Mouse (Mus musculus): ENCODE data around the gene Gpbp1l1. TPM values are rescaled to one million over a fixed set of nuclear protein-coding genes. Genes with fewer than 3 reads are reported as not detected.

The Gpbp1l1 gene
- polyA plus RNA-seq, 1 experiment from 2014 or later: 38.1 TPM

DNA sequence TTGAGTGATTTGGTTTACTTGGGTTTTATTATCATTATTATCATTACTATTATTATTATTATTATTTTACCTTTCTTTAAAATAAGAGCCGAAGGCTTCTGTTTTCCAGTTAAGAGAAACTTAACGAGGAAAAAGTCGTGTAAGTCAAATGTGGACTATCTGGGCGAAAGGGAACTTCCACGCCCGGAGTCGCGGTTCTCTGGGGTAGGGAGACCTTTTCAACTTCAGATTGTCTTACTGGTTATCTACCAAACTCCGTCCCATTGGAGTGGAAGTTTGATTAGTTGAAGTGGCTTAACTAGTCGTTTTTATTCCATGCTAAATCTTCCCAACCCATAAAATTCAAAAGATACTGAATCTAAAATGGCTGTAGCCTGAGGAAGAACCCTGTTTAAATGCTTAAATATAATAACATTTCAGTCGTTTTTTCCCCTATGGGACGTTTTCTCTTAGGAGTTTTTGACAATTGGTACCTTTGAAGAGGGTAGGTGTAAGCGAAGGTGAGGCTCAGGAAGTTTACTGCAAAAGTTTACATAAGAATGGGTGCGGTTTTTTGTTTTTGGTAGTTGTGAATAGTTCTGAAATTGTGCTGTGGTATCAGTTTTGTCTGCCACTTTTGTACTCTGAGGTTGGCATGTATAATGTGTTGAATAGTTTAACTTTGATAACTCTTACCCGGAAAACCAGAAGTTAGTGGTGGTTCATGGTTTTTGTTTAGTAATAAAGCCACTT is 859 bp downstream of the Gpbp1l1 start:
- peak overlapping the region; percentile 81 for H3K4me2 ChIP-seq (ENCODE audit: low read depth, low read length, severe bottlenecking)
- WGBS: 5% methylated on average over 15 of the region's 15 CpGs
- no peaks in the 10 kb centered on the region for H3K4me1 ChIP-seq (replicated peaks; ENCODE audit: control insufficient read depth, insufficient read depth, low read length)
- no peaks in the 10 kb centered on the region for H3K36me3 ChIP-seq (ENCODE audit: control insufficient read depth, insufficient read depth, low read length)
- H3K9me3 ChIP-seq (ENCODE audit: control insufficient read depth, low read length): no peaks in the 10 kb centered on the region
- H3K27ac ChIP-seq (ENCODE audit: low read depth, low read length): no peak overlapping the region
- H3K27me3 ChIP-seq (ENCODE audit: control insufficient read depth, insufficient read depth, low read length): no peaks in the 10 kb centered on the region
- no peak for ATAC-seq (replicated peaks; ENCODE audit: low FRiP score)
- peak overlapping the region; percentile 85 for H3K9ac ChIP-seq (ENCODE audit: low read length)
- H3K4me3 ChIP-seq (ENCODE audit: low read depth, low read length): peak overlapping the region; percentile 91
- no peak for DNase-seq (ENCODE audit: low spot score)

DNA sequence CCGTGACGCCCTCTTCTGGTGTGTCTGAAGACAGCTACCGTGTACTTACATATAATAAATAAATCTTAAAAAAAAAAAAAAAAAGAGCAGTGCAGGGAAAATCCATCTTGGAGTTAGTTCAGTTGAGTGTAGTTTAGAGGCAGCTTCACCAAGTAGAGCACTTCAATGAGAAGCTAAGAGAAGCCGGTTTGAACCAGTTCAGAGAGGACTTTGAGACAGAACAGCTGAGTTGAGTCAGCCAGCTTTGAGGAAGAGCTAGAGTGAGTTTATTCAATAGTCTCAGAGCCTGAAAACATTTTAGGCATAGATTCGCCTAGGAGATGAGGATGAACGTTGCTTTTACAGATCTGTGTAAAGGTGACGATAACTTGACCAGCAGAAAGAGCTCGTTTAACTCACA is 38.3 kb downstream of the Gpbp1l1 start:
- H3K9ac ChIP-seq (ENCODE audit: low read length): no peak overlapping the region
- no peak for ATAC-seq (replicated peaks; ENCODE audit: low FRiP score)
- H3K36me3 ChIP-seq (ENCODE audit: control insufficient read depth, insufficient read depth, low read length): peaks cover 4% of the 10 kb centered on the region; the same call in 1 of the 2 replicates

DNA sequence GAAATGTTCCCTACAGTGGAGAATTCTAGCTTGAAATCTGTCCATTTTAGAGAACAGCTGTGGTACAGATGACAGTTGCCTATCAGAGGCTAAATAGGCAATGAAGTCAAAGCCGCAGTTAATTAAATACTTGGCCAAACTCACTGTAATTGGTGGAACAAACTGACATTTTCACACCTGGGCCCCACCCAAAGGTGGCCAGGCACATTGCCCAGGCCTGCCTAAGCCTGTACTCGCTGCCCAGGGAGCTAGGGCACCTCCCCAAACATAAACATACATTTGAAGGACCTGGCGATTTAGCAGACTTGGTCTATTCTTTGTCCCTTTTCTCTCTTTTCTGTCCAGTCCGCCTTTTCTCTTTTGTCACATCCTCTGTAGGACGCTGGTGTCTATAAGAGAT is 38.9 kb downstream of the Gpbp1l1 start, which contains the start of gene Ccdc17:
Gene Ccdc17, plus strand, starts transcription at position 276 of the 400 bp plus-strand sequence.
- WGBS: 27% methylated on average over 5 of the region's 5 CpGs
- Histone ChIP-seq H3K9ac (ENCODE audit: low read length) (peak within 1 kb of the TSS; percentile 60), H3K27ac (ENCODE audit: low read depth, low read length) (peak within 1 kb of the TSS; percentile 9; the same call in 1 of the 2 replicates)

More for the DNA sequence above, 38.3 kb downstream of the Gpbp1l1 start:
- no peak for DNase-seq (ENCODE audit: low spot score)
- H3K27ac ChIP-seq (ENCODE audit: low read depth, low read length): no peak overlapping the region
- no peaks in the 10 kb centered on the region; the same call in 1 of the 2 replicates for H3K4me1 ChIP-seq (replicated peaks; ENCODE audit: control insufficient read depth, insufficient read depth, low read length)
- 82% methylated on average over 8 of the region's 8 CpGs for WGBS
- H3K27me3 ChIP-seq (ENCODE audit: control insufficient read depth, insufficient read depth, low read length): no peaks in the 10 kb centered on the region
- no peak overlapping the region for H3K4me3 ChIP-seq (ENCODE audit: low read depth, low read length)
- H3K9me3 ChIP-seq (ENCODE audit: control insufficient read depth, low read length): no peaks in the 10 kb centered on the region
- H3K4me2 ChIP-seq (ENCODE audit: low read depth, low read length, severe bottlenecking): no peak overlapping the region

DNA sequence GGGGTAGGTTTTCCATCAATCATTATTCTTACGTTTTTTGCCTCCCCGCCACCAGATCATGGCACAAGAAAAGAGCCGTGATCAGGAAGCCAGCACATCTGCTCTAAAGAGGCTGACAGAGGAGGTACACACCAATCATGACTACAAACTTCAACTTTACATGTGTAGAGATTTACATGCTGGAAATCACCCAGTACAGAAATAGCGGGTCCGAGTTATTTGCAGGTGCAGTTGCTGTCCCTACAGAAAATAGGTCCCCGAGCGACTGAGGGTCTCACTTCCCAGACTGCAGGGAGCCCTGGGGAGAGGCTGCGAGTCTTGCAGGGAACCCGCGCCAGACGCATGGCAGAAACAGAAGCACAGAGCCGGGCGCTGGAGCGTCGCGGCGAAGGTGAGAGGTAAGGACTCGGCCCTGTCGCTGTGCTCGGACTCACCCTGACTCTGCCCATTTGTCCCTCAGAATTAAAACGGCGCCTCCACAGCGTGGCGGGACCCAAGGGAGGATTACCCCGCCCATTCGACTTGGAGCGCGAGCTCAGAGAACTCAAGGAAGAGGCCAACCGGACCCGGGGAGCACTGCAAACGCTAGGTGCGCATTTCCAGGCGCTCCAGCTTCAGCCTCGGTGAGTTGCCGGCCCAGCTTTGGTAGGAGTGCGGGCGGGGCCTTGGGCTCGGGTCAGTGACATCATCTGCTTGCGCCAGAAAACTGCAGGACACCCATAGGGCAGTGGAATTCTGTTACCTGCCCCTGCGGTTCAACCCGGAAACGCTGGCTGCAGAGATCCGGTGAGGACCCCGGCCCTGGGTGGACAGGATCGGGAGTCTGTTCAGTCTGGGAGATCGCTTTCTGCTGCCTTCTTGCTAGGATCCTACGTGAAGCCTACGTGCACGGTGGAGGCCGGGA is 39.8 kb downstream of the Gpbp1l1 start:
- ATAC-seq (replicated peaks; ENCODE audit: low FRiP score) (peak; percentile 93), DNase-seq (ENCODE audit: low spot score) (peak; percentile 92)
- H3K9me3 ChIP-seq (ENCODE audit: control insufficient read depth, low read length): no peaks in the 10 kb centered on the region
- H3K4me3 ChIP-seq (ENCODE audit: low read depth, low read length): peak overlapping the region; percentile 48
- H3K9ac ChIP-seq (ENCODE audit: low read length): peak overlapping the region; percentile 60
- H3K27me3 ChIP-seq (ENCODE audit: control insufficient read depth, insufficient read depth, low read length): no peaks in the 10 kb centered on the region
- under 1% methylated on average over 50 of the region's 50 CpGs for WGBS
- H3K27ac ChIP-seq (ENCODE audit: low read depth, low read length): peak overlapping the region; percentile 54; the same call in 1 of the 2 replicates
- H3K36me3 ChIP-seq (ENCODE audit: control insufficient read depth, insufficient read depth, low read length): peaks cover 13% of the 10 kb centered on the region
- peak overlapping the region; percentile 70 for H3K4me2 ChIP-seq (ENCODE audit: low read depth, low read length, severe bottlenecking)
- no peaks in the 10 kb centered on the region; the same call in 1 of the 2 replicates for H3K4me1 ChIP-seq (replicated peaks; ENCODE audit: control insufficient read depth, insufficient read depth, low read length)

More for the DNA sequence above, 38.9 kb downstream of the Gpbp1l1 start, which contains the start of gene Ccdc17:
- H3K27me3 ChIP-seq (ENCODE audit: control insufficient read depth, insufficient read depth, low read length): no peaks in the 10 kb centered on the region
- peak within 1 kb of the TSS; percentile 70 for H3K4me2 ChIP-seq (ENCODE audit: low read depth, low read length, severe bottlenecking)
- peak within 1 kb of the TSS; percentile 48 for H3K4me3 ChIP-seq (ENCODE audit: low read depth, low read length)
- no peak for DNase-seq (ENCODE audit: low spot score)
- H3K36me3 ChIP-seq (ENCODE audit: control insufficient read depth, insufficient read depth, low read length): peaks cover 6% of the 10 kb centered on the region; the same call in 1 of the 2 replicates
- no peaks in the 10 kb centered on the region for H3K9me3 ChIP-seq (ENCODE audit: control insufficient read depth, low read length)
- ATAC-seq (replicated peaks; ENCODE audit: low FRiP score): no peak
- H3K4me1 ChIP-seq (replicated peaks; ENCODE audit: control insufficient read depth, insufficient read depth, low read length): no peaks in the 10 kb centered on the region; the same call in 1 of the 2 replicates

- no peaks in the 10 kb centered on the region for H3K9me3 ChIP-seq (ENCODE audit: control insufficient read depth, low read length)
- H3K4me2 ChIP-seq (ENCODE audit: low read depth, low read length, severe bottlenecking): no peak overlapping the region
- H3K4me1 ChIP-seq (replicated peaks; ENCODE audit: control insufficient read depth, insufficient read depth, low read length): no peaks in the 10 kb centered on the region
- H3K27ac ChIP-seq (ENCODE audit: low read depth, low read length): no peak overlapping the region
- no peak overlapping the region for H3K4me3 ChIP-seq (ENCODE audit: low read depth, low read length)
- ATAC-seq (replicated peaks; ENCODE audit: low FRiP score) (no peak), DNase-seq (ENCODE audit: low spot score) (no peak)
- H3K27me3 ChIP-seq (ENCODE audit: control insufficient read depth, insufficient read depth, low read length): no peaks in the 10 kb centered on the region
- peaks cover 11% of the 10 kb centered on the region for H3K36me3 ChIP-seq (ENCODE audit: control insufficient read depth, insufficient read depth, low read length)
- H3K9ac ChIP-seq (ENCODE audit: low read length): no peak overlapping the region
- WGBS: 94% methylated on average over 2 of the region's 2 CpGs
These were observed 55.2 kb downstream of the Gpbp1l1 start for GRCm38 (mm10) chr4:116612621-116613020.

- peaks cover 16% of the 10 kb centered on the region for H3K36me3 ChIP-seq (ENCODE audit: control insufficient read depth, insufficient read depth, low read length)
- H3K4me1 ChIP-seq (replicated peaks; ENCODE audit: control insufficient read depth, insufficient read depth, low read length): no peaks in the 10 kb centered on the region
- no peak overlapping the region for H3K27ac ChIP-seq (ENCODE audit: low read depth, low read length)
- no peak overlapping the region for H3K4me2 ChIP-seq (ENCODE audit: low read depth, low read length, severe bottlenecking)
- no peaks in the 10 kb centered on the region for H3K27me3 ChIP-seq (ENCODE audit: control insufficient read depth, insufficient read depth, low read length)
- WGBS: 99% methylated on average over 2 of the region's 2 CpGs
- no peak overlapping the region for H3K4me3 ChIP-seq (ENCODE audit: low read depth, low read length)
- DNase-seq (ENCODE audit: low spot score) (no peak), ATAC-seq (replicated peaks; ENCODE audit: low FRiP score) (no peak)
- no peaks in the 10 kb centered on the region for H3K9me3 ChIP-seq (ENCODE audit: control insufficient read depth, low read length)
- H3K9ac ChIP-seq (ENCODE audit: low read length): no peak overlapping the region
These were observed 57.8 kb downstream of the Gpbp1l1 start for GRCm38 (mm10) chr4:116615237-116615636.

DNA sequence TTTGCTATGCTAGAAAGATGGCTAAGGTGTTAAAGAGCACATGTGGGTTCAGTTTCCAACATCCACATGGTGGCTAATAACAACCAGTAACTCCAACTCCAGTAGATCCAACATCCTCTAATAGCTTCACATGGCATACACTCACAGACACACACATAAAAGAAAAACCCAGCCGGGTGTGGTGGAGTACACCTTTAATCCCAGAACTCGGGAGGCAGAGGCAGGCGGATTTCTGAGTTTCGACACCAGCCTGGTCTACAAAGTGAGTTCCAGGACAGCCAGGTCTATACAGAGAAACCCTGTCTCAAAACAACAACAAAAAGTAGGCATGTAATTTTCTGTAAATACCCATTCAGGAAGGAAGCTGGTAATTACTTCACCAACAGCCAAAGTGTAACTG is 67.4 kb downstream of the Gpbp1l1 start:
- Histone ChIP-seq H3K9me3 (ENCODE audit: control insufficient read depth, low read length) (no peaks in the 10 kb centered on the region), H3K4me1 (replicated peaks; ENCODE audit: control insufficient read depth, insufficient read depth, low read length) (peaks cover 4% of the 10 kb centered on the region; the same call in 1 of the 2 replicates), H3K27ac (ENCODE audit: low read depth, low read length) (no peak overlapping the region), H3K4me2 (ENCODE audit: low read depth, low read length, severe bottlenecking) (peak overlapping the region; percentile 15; the same call in 1 of the 2 replicates), H3K4me3 (ENCODE audit: low read depth, low read length) (no peak overlapping the region), H3K27me3 (ENCODE audit: control insufficient read depth, insufficient read depth, low read length) (no peaks in the 10 kb centered on the region), H3K9ac (ENCODE audit: low read length) (no peak overlapping the region), H3K36me3 (ENCODE audit: control insufficient read depth, insufficient read depth, low read length) (peaks cover 4% of the 10 kb centered on the region; the same call in 1 of the 2 replicates)
- WGBS: 90% methylated on average over 4 of the region's 4 CpGs
- DNase-seq (ENCODE audit: low spot score) (no peak), ATAC-seq (replicated peaks; ENCODE audit: low FRiP score) (no peak)

- H3K9ac ChIP-seq (ENCODE audit: low read length): peak overlapping the region; percentile 98
- peak overlapping the region; percentile 92 for H3K27ac ChIP-seq (ENCODE audit: low read depth, low read length)
- no peaks in the 10 kb centered on the region; the same call in 1 of the 2 replicates for H3K36me3 ChIP-seq (ENCODE audit: control insufficient read depth, insufficient read depth, low read length)
- DNase-seq (ENCODE audit: low spot score): peak; percentile 97
- H3K27me3 ChIP-seq (ENCODE audit: control insufficient read depth, insufficient read depth, low read length): no peaks in the 10 kb centered on the region
- H3K4me1 ChIP-seq (replicated peaks; ENCODE audit: control insufficient read depth, insufficient read depth, low read length): peaks cover 4% of the 10 kb centered on the region; the same call in 1 of the 2 replicates
- no peaks in the 10 kb centered on the region for H3K9me3 ChIP-seq (ENCODE audit: control insufficient read depth, low read length)
- H3K4me2 ChIP-seq (ENCODE audit: low read depth, low read length, severe bottlenecking): peak overlapping the region; percentile 49
- H3K4me3 ChIP-seq (ENCODE audit: low read depth, low read length): peak overlapping the region; percentile 100
- under 1% methylated on average over 52 of the region's 53 CpGs for WGBS
- ATAC-seq (replicated peaks; ENCODE audit: low FRiP score): peak; percentile 85
These were observed 69.3 kb downstream of the Gpbp1l1 start for GRCm38 (mm10) chr4:116626658-116627358.
